9 mouse cellular contexts compared by ENCODE assay signal in the genomic region with DNA sequence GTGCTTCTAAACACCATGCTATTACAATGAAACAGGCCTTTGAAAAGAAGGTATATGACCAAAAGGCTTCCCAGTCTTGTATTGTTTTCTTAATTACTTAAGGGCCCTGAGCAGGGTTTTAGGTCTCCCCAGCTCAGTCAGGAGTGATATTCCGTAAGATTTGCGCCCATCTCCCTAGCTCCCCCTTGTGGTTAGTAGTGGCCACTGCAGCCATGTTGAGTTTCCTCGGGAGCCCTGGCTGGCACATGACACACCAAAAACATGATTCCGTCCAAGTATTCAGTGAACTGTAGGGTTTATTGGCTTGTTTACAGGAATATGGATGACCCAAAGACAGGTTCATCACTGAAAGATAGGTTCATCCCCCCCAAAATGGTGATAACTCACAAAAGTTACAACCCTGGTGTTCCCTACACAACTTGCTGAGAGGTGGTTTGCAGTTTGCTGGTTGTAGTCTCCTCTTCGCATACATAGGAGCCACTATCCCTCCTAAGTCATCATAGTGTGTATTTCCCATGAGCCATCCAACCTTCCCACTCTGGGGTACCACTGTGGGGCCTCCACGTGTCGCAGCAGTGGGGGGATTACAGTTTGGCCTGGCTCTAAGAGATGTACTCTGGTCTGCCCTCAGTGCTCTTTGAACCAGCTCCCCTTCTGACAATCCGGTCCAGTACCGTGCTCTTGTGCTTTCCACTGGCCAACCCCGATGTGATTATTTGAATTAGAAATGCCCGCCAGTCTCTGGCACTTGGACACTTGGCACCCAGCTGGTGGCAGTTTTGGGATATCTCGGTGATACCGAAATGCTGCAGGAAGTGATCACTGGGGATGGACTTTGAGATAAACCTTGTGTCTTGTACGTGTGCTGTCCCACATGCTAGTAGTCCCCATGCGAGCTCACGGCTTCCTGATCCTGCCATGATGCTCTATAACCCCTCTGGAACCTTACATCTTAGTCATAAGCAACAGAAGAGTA. TPM values are rescaled to one million over a fixed set of nuclear protein-coding genes. Genes with fewer than 3 reads are reported as not detected.
DNase-seq lines count a peak whose midpoint lies in the region; ATAC-seq lines count a peak whose summit lies in the region.
"Had no signal": no experiment of that assay in that cellular context is flagged by ENCODE, and none has a peak within 500 bp of the region (broad histone marks: within the 10 kb centered on the region; RNA-seq: fewer than 3 reads in every experiment).

No protein-coding gene starts in this region.

- WGBS in embryonic facial prominence, embryonic 11.5 days, result 73% methylated on average over 16 of the region's 16 CpGs

- H3K4me3 ChIP-seq in embryonic facial prominence, embryonic 11.5 days (ENCODE audit: low read depth, low read length), result no peak overlapping the region

- no peaks in the 10 kb centered on the region for H3K9me3 ChIP-seq in embryonic facial prominence, embryonic 11.5 days (replicated peaks; ENCODE audit: control insufficient read depth, low read length)

- no peaks in the 10 kb centered on the region for H3K4me1 ChIP-seq in embryonic facial prominence, embryonic 11.5 days (ENCODE audit: control insufficient read depth, insufficient read depth, low read length)

- H3K36me3 ChIP-seq in embryonic facial prominence, embryonic 11.5 days (replicated peaks; ENCODE audit: control insufficient read depth, insufficient read depth, low read depth, low read length), result peaks cover 20% of the 10 kb centered on the region

- no peak for ATAC-seq in embryonic facial prominence, embryonic 11.5 days (replicated peaks; ENCODE audit: insufficient number of reproducible peaks, low FRiP score, low TSS enrichment, low read depth)

- peak; percentile 49 for DNase-seq in urinary bladder, postnatal 25 days (ENCODE audit: low spot score)
- no peak for DNase-seq in urinary bladder, postnatal 10 days (ENCODE audit: low spot score)
- DNase-seq in adrenal gland, postnatal 10 days, result peak; percentile 79
- DNase-seq in embryonic facial prominence, embryonic 11.5 days (ENCODE audit: low spot score), result peak; percentile 67
- peak; percentile 82 for DNase-seq in induced T-regulatory cell, adult 2 months (ENCODE audit: low read depth)
- DNase-seq in liver, result peak; percentile 60
- DNase-seq in natural killer cell, adult 2 months (ENCODE audit: low spot score in 2 of 2), result peak; percentile 36 to 62
- peak; percentile 29 for DNase-seq in yolk sac, embryonic 10.5 days (ENCODE audit: low spot score)

- no peaks in the 10 kb centered on the region for H3K27me3 ChIP-seq in embryonic facial prominence, embryonic 11.5 days (ENCODE audit: control insufficient read depth, insufficient read depth, low read length)

- H3K4me2 ChIP-seq in embryonic facial prominence, embryonic 11.5 days (ENCODE audit: low read depth, low read length), result no peak overlapping the region

- no peak overlapping the region for H3K9ac ChIP-seq in embryonic facial prominence, embryonic 11.5 days (replicated peaks; ENCODE audit: low read length)

- no peak overlapping the region for H3K27ac ChIP-seq in embryonic facial prominence, embryonic 11.5 days (replicated peaks; ENCODE audit: low read depth, low read length)

RNA-seq across cellular contexts. Expression of gene Kansl2, which starts 16.4 kb away (rescaled TPM):
- total RNA-seq in adrenal gland, postnatal 10 days (2021), result 10 to 100 TPM; 64.8 to 77.9 TPM
- 145 and 153 TPM in 2 replicates for polyA plus RNA-seq in embryonic facial prominence, embryonic 11.5 days (2014; fragmentation: Nextera tagmentation; extraction: Ambion mirVana)

RNA-seq across cellular contexts. Expression of gene Olfr279, which starts 25.5 kb away (rescaled TPM):
- total RNA-seq in adrenal gland, postnatal 10 days (2021), result not detected
- polyA plus RNA-seq in embryonic facial prominence, embryonic 11.5 days (2014; fragmentation: Nextera tagmentation; extraction: Ambion mirVana), result not detected in 2 replicates
- polyA plus RNA-seq: gonadal fat pad, adult 2 months had no signal

RNA-seq across cellular contexts. Expression of gene Lalba, which starts 35.1 kb away (rescaled TPM):
- under 1 TPM in 1 of 2 experiments, not detected in 1; 0.39 TPM for total RNA-seq in adrenal gland, postnatal 10 days (2021)
- polyA plus RNA-seq in embryonic facial prominence, embryonic 11.5 days (2014; fragmentation: Nextera tagmentation; extraction: Ambion mirVana), result 0.38 and 0.39 TPM in 2 replicates

RNA-seq across cellular contexts. Expression of gene OR5BS1P, which starts 48.0 kb away (rescaled TPM):
- total RNA-seq in adrenal gland, postnatal 10 days (2021), result not detected
- polyA plus RNA-seq in embryonic facial prominence, embryonic 11.5 days (2014; fragmentation: Nextera tagmentation; extraction: Ambion mirVana), result not detected in 2 replicates
- polyA plus RNA-seq: gonadal fat pad, adult 2 months had no signal

RNA-seq across cellular contexts. Expression of gene Ccnt1, which starts 53.1 kb away (rescaled TPM):
- total RNA-seq in adrenal gland, postnatal 10 days (2021), result 10 to 100 TPM; 41.5 to 50.0 TPM
- 61.4 and 61.8 TPM in 2 replicates for polyA plus RNA-seq in embryonic facial prominence, embryonic 11.5 days (2014; fragmentation: Nextera tagmentation; extraction: Ambion mirVana)
